Mouse (Mus musculus) heart, embryonic 14.5 days (tissue): ENCODE data around the gene Olfr606. TPM values are rescaled to one million over a fixed set of nuclear protein-coding genes. Genes with fewer than 3 reads are reported as not detected.

Experiments used
- microRNA-seq: library from miRNA; unstranded; fragments of <30 nt; microRNA quantifications from one replicate; pipeline ENCODE4, GENCODE M21; 2016
- polyA plus RNA-seq: library from polyadenylated mRNA; unstranded; fragments of >200 nt; fragmentation: Nextera tagmentation; extraction: Ambion mirVana; gene quantifications from 2 replicates; pipeline ENCODE4 v1.2.1, GENCODE M21; 2014

Gene Olfr606
- polyA plus RNA-seq, 1 experiment from 2014 or later: not detected

Small RNA genes within 50 kb of the gene (microRNA-seq; reads per million reads assigned to microRNA genes)
- gene Gm25774: not detected

Other genes with a start within 250 kb of the Olfr606 start
- gene Olfr593, start 237.2 kb upstream of the Olfr606 start, polyA plus RNA-seq: not detected in 2 replicates
- gene Olfr594, start 232.1 kb upstream of the Olfr606 start, polyA plus RNA-seq: not detected in 2 replicates
- gene Usp17ld, start 196.5 kb upstream of the Olfr606 start, polyA plus RNA-seq: not detected in 2 replicates
- gene Olfr596, start 143.4 kb upstream of the Olfr606 start, polyA plus RNA-seq: not detected in 2 replicates
- gene Olfr597, start 132.7 kb upstream of the Olfr606 start, polyA plus RNA-seq: not detected in 2 replicates
- not detected in 2 replicates for gene Olfr598, start 125.5 kb upstream of the Olfr606 start, polyA plus RNA-seq
- not detected in 2 replicates for gene Olfr599, start 113.1 kb upstream of the Olfr606 start, polyA plus RNA-seq
- not detected in 2 replicates for gene Olfr600, start 99.4 kb upstream of the Olfr606 start, polyA plus RNA-seq
- gene Olfr601, start 86.4 kb upstream of the Olfr606 start, polyA plus RNA-seq: not detected in 2 replicates
- gene Olfr603, start 62.9 kb upstream of the Olfr606 start, polyA plus RNA-seq: not detected in 2 replicates
- not detected in 2 replicates for gene Usp17lc, start 34.0 kb upstream of the Olfr606 start, polyA plus RNA-seq
- gene Olfr605, start 3.6 kb upstream of the Olfr606 start, polyA plus RNA-seq: not detected in 2 replicates
- gene Olfr607, start 15.1 kb downstream of the Olfr606 start, polyA plus RNA-seq: 0.30 and 0.38 TPM in 2 replicates
- 0.40 and 0.62 TPM in 2 replicates for gene Olfr608, start 20.8 kb downstream of the Olfr606 start, polyA plus RNA-seq
- not detected in 2 replicates for gene Olfr609, start 49.0 kb downstream of the Olfr606 start, polyA plus RNA-seq
- not detected in 2 replicates for gene Olfr610, start 63.1 kb downstream of the Olfr606 start, polyA plus RNA-seq
- gene Olfr611, start 71.8 kb downstream of the Olfr606 start, polyA plus RNA-seq: not detected in 2 replicates
- gene Olfr612, start 93.7 kb downstream of the Olfr606 start, polyA plus RNA-seq: not detected in 2 replicates
- not detected in 2 replicates for gene Olfr613, start 99.0 kb downstream of the Olfr606 start, polyA plus RNA-seq
- not detected in 2 replicates for gene Olfr615, start 107.0 kb downstream of the Olfr606 start, polyA plus RNA-seq
- not detected in 2 replicates for gene Olfr616, start 120.1 kb downstream of the Olfr606 start, polyA plus RNA-seq
- gene Olfr617, start 124.0 kb downstream of the Olfr606 start, polyA plus RNA-seq: not detected in 2 replicates
- gene Olfr618, start 141.1 kb downstream of the Olfr606 start, polyA plus RNA-seq: not detected in 2 replicates
- not detected in 2 replicates for gene Olfr619, start 151.5 kb downstream of the Olfr606 start, polyA plus RNA-seq
- not detected in 2 replicates for gene Olfr620, start 163.5 kb downstream of the Olfr606 start, polyA plus RNA-seq
- not detected in 2 replicates for gene Olfr622, start 193.7 kb downstream of the Olfr606 start, polyA plus RNA-seq
- not detected in 2 replicates for gene Olfr623, start 214.7 kb downstream of the Olfr606 start, polyA plus RNA-seq
- 0.04 and 0.08 TPM in 2 replicates for gene Olfr624, start 222.1 kb downstream of the Olfr606 start, polyA plus RNA-seq
- gene Olfr625-ps1, start 233.7 kb downstream of the Olfr606 start, polyA plus RNA-seq: not detected in 2 replicates